Mouse (Mus musculus) kidney, adult 2 months (tissue): ENCODE measurements around the gene Cipc.

Experiments
- CTCF ChIP-seq: fragments of 200-500 bp; conservative IDR thresholded peaks from 2 replicates; pipeline ENCODE4 v1.5.1; 2011; ENCODE audit warnings: low read depth, mild to moderate bottlenecking, control low read depth, low read length, moderate library complexity, mixed read lengths; ENCODE audit not compliant: insufficient read depth, insufficient read length
- POLR2A ChIP-seq: fragments of 200-500 bp; IDR thresholded peaks from one replicate; pipeline ENCODE4 v1.6.1; 2011; ENCODE audit warnings: low read depth, low read length, control low read depth

DNA sequence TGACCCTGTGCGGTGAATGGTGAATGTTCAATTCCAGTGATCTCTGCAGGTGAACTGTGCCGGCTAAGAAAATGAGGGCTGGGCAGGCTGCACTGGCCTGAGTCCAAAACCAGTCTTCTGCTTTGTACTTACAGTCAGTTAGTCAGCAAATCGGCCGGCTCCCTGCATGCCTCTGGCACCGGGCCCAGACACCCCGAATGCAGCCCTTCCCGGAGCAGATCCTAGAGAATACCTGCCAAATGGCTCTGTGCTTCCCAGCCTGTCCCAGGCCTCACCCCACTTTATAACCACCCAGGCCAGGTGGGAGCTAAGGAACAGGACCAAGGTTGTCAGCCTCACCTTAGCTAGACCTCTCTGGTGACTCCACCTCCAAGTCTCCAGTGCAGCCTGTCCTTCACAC, 26.4 kb downstream of the Cipc start:
- TF ChIP-seq POLR2A: no peak
- TF ChIP-seq CTCF: no peak
